Mouse (Mus musculus) retina, postnatal 7 days (tissue): ENCODE results near the gene Olfr291.

Source experiments
- DNase-seq: peaks from one replicate; pipeline ENCODE4 v3.0.0-alpha.2; 2012; ENCODE audit warnings: low read depth, low spot score

The Olfr291 gene

GRCm38 (mm10) chr7:84853253-84853652, at the start of gene Olfr291:
TSS of gene Olfr291 (plus strand) at chr7:84853553.
- no peak for DNase-seq

GRCm38 (mm10) chr7:84805224-84805623, 48.1 kb upstream of the Olfr291 start:
- no peak for DNase-seq

GRCm38 (mm10) chr7:84806159-84806558, 47.2 kb upstream of the Olfr291 start:
- no peak for DNase-seq

- no peak for DNase-seq
Observed at GRCm38 (mm10) chr7:84884530-84884929, 31.2 kb downstream of the Olfr291 start.
